Mouse (Mus musculus) central nervous system, embryonic 18 days (tissue): Measurements from ENCODE around the gene Mctp1. TPM values are rescaled to one million over a fixed set of nuclear protein-coding genes. Genes with fewer than 3 reads are reported as not detected.

ENCODE experiments used
- polyA plus RNA-seq: library from polyadenylated mRNA; depleted of rRNA; stranded (reverse); fragments of >200 nt; gene quantifications from 2 replicates; pipeline ENCODE4 v1.2.3, GENCODE M21; 2012; rRNA removed

The Mctp1 gene
- 6.4 and 6.8 TPM in 2 replicates for polyA plus RNA-seq

DNA sequence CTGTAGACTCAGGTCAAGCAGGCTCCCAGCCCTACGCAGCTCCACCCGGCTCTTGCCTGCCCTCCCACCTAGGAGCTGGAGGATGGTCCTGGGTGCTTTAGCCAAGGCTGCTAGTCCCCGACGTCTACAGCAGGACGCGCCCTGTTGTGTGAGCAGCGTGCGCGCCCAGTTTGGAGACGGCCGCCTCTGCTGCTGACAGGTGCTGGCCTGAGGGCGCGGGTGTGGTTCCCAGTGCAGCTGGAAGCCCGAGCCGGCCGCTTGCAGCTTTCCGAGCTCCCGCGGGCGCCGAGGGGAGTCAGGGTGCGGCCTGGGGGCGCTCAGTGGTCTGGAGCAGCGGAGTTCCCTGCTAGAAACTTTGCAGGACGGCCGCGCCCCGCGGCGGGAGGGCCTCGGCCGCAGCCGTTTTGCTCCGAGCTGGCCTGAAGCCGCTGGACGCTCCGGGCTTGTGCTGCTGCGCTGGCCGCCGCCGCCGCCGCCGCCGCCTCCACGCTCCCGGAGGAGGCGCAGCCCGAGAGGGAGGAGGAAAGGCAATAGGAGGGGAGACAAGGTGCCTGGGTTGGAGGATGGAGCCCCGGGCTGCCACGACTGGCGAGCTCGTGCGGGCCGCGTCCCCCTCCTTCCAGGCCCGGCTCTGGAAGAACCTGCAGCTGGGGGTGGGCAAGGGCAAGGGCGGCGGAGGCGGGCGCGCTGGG is at the start of gene Mctp1:
Gene Mctp1 (plus strand): TSS at position 564 of the 692 bp plus-strand sequence.

Other genes starting within 250 kb of the Mctp1 start
- 0.05 and 0.15 TPM in 2 replicates for gene Fam81b, start 79.5 kb upstream of the Mctp1 start, polyA plus RNA-seq